Mouse (Mus musculus): Measurements from ENCODE around the gene Palm2. TPM values are rescaled to one million over a fixed set of nuclear protein-coding genes. Genes with fewer than 3 reads are reported as not detected.

The Palm2 gene
- polyA plus RNA-seq, 1 experiment from 2014 or later, result 2.7 TPM

DNA sequence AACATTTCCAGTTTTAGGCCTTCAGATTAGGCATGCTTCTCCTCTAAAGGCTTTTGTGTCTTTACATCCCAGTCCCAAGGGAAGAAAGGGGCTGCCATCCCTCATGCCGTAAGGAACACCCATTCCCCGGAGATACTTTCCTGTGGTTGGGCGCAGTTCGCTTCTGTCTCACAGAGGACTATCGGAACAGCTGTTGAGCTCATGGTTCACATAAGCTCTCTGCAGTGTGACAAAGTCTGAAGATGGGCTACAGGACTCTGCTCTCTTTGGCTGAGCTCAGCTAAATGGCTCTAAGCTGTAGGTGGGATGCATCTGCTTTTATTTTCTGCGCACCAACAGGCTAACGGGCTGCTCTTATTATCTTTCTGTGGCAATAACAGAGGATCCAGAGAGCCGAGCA is 217.5 kb downstream of the Palm2 start:
- Histone ChIP-seq H3K4me1 (ENCODE audit: control insufficient read depth, insufficient read depth, low read length) (no peaks in the 10 kb centered on the region), H3K27ac (ENCODE audit: low read length) (no peak overlapping the region), H3K27me3 (replicated peaks; ENCODE audit: control insufficient read depth, insufficient read depth, low read length) (no peaks in the 10 kb centered on the region), H3K36me3 (ENCODE audit: control insufficient read depth, insufficient read depth, low read length) (no peaks in the 10 kb centered on the region), H3K4me2 (ENCODE audit: low read depth, low read length) (no peak overlapping the region), H3K9ac (ENCODE audit: low read depth, low read length) (no peak overlapping the region), H3K4me3 (ENCODE audit: low read length) (no peak overlapping the region), H3K9me3 (ENCODE audit: control insufficient read depth, low read length) (no peaks in the 10 kb centered on the region)
- WGBS, result 86% methylated on average over 8 of the region's 8 CpGs
- ATAC-seq, result no peak

DNA sequence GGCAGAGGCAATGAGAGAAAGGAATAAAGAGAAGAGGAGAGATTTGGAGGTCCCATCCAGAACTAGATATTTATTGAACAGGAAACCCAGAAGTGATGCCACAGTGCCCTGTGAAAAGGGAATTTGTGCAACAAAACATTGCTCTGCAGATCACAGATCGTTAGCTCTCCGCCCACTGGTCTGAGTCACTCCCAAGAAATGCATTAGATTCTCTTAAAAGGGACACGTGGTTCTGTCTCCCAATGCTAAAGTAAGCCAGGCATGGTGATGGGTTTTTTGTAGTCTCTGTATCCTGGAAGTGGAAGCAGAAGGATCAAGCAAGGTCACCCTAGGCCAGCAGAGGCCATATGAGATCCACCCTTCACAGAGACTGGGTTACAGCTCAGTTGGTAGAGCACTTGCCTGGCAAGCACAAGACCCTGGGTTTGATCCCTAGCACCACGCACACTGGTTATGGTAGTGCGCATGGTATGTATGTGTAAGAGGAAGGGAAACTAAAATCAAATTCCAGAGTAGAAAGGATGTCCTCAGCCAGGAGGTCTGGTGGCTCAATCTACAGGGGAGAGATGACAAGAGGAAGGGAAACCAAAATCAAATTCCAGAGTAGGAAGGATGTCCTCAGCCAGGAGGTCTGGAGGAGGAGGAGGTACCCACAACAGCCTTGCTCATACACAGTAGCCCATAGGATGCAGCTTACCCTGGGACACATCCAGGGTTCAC is 218.3 kb downstream of the Palm2 start:
- Histone ChIP-seq H3K27ac (ENCODE audit: low read length) (no peak overlapping the region), H3K9me3 (ENCODE audit: control insufficient read depth, low read length) (no peaks in the 10 kb centered on the region), H3K9ac (ENCODE audit: low read depth, low read length) (no peak overlapping the region), H3K4me2 (ENCODE audit: low read depth, low read length) (no peak overlapping the region), H3K27me3 (replicated peaks; ENCODE audit: control insufficient read depth, insufficient read depth, low read length) (no peaks in the 10 kb centered on the region), H3K36me3 (ENCODE audit: control insufficient read depth, insufficient read depth, low read length) (no peaks in the 10 kb centered on the region), H3K4me1 (ENCODE audit: control insufficient read depth, insufficient read depth, low read length) (no peaks in the 10 kb centered on the region), H3K4me3 (ENCODE audit: low read length) (no peak overlapping the region)
- ATAC-seq, result no peak
- 78% methylated on average over 5 of the region's 5 CpGs for WGBS

DNA sequence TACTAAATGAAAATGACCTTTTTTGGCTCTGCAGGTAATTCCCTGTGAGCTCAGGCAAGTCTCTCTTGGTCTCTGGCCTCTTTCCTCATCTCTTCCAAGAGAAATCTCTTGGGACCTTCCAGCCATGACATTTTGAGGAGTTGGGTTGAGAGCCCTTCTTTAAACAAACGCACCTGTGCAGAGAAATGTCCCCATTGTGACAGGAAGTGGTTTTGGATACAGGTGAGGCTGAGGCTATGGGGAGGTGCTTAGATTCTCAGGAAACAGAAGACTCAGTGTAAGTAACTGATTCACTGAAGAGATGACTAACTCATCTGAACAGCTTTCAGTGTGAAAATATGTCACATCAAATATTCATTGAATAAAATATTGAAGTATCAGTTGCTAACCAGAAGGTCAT is 221.9 kb downstream of the Palm2 start:
- H3K4me1 ChIP-seq (ENCODE audit: control insufficient read depth, insufficient read depth, low read length), result peaks cover 6% of the 10 kb centered on the region; the same call in 1 of the 2 replicates
- no peak for ATAC-seq
- no peaks in the 10 kb centered on the region for H3K9me3 ChIP-seq (ENCODE audit: control insufficient read depth, low read length)
- no peak overlapping the region for H3K9ac ChIP-seq (ENCODE audit: low read depth, low read length)
- H3K4me2 ChIP-seq (ENCODE audit: low read depth, low read length), result no peak overlapping the region
- no peaks in the 10 kb centered on the region for H3K27me3 ChIP-seq (replicated peaks; ENCODE audit: control insufficient read depth, insufficient read depth, low read length)
- no peak overlapping the region for H3K4me3 ChIP-seq (ENCODE audit: low read length)
- WGBS, result 70% methylated on average over 1 of the region's 1 CpGs
- no peak overlapping the region for H3K27ac ChIP-seq (ENCODE audit: low read length)
- H3K36me3 ChIP-seq (ENCODE audit: control insufficient read depth, insufficient read depth, low read length), result no peaks in the 10 kb centered on the region

DNA sequence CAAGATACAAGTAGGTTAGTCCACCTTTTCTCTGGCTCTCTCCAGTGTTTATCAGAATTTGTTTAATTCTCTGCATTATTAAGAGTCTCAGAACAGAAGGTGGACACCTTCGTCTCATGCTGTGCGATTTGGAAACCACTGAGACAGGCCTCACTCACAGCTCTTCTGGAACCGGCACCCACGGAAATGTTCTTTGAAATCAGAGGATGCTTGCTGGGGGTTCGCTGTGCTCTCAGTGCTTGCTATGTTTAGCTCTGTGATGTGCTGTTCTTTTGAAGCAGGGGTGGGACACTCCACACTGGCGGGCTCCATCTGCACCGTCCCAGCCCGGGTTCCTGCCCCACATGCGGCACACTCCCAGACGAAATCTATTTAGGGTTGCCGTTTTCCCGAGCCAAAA is 222.3 kb downstream of the Palm2 start:
- 94% methylated on average over 12 of the region's 12 CpGs for WGBS
- Histone ChIP-seq H3K4me1 (ENCODE audit: control insufficient read depth, insufficient read depth, low read length) (peaks cover 6% of the 10 kb centered on the region; the same call in 1 of the 2 replicates), H3K9me3 (ENCODE audit: control insufficient read depth, low read length) (no peaks in the 10 kb centered on the region), H3K4me2 (ENCODE audit: low read depth, low read length) (no peak overlapping the region), H3K27ac (ENCODE audit: low read length) (no peak overlapping the region), H3K4me3 (ENCODE audit: low read length) (no peak overlapping the region), H3K27me3 (replicated peaks; ENCODE audit: control insufficient read depth, insufficient read depth, low read length) (no peaks in the 10 kb centered on the region), H3K36me3 (ENCODE audit: control insufficient read depth, insufficient read depth, low read length) (no peaks in the 10 kb centered on the region), H3K9ac (ENCODE audit: low read depth, low read length) (no peak overlapping the region)
- ATAC-seq, result no peak

DNA sequence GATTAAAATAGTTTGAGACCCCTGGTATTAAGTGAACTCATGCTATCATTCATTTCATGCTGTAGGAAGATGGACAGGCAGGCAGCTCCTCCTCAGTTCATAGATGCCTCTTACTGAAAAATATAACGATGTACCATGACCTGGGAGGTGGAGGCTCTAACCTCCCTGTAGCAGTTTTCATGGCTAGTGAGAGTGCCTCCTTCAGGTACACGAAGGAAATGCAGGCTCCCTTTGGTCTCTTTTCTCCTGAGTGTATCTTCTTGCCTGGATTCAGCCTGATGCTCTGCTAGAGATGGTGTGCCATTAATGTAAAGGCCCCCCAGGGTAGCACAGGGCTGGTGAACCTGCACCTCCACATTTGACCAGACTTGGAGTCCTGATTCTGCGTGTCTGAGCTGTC is 222.8 kb downstream of the Palm2 start:
- 87% methylated on average over 3 of the region's 3 CpGs for WGBS
- H3K36me3 ChIP-seq (ENCODE audit: control insufficient read depth, insufficient read depth, low read length), result no peaks in the 10 kb centered on the region
- H3K4me1 ChIP-seq (ENCODE audit: control insufficient read depth, insufficient read depth, low read length), result peaks cover 6% of the 10 kb centered on the region; the same call in 1 of the 2 replicates
- no peak overlapping the region for H3K27ac ChIP-seq (ENCODE audit: low read length)
- no peak for ATAC-seq
- H3K27me3 ChIP-seq (replicated peaks; ENCODE audit: control insufficient read depth, insufficient read depth, low read length), result no peaks in the 10 kb centered on the region
- H3K4me3 ChIP-seq (ENCODE audit: low read length), result no peak overlapping the region
- no peaks in the 10 kb centered on the region for H3K9me3 ChIP-seq (ENCODE audit: control insufficient read depth, low read length)
- H3K4me2 ChIP-seq (ENCODE audit: low read depth, low read length), result no peak overlapping the region
- H3K9ac ChIP-seq (ENCODE audit: low read depth, low read length), result no peak overlapping the region

DNA sequence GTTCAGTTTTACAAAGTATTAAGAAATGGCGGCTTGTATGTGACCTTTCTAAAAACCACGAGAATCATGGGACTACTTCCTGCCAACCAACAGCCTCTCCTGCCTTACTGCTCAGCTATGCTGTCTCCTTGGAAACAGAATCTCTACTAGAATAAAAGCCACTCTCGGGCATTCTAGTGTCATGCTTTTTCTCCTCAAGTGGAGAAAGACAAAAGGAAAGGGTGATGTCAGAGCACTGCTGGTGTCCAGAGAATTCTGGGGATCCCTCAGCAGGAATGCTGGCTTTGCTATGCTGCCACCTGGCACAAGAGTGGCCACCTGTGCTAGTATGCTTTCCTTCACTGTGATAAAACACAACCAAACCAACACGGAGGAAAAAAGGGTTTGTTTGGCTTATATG is 226.4 kb downstream of the Palm2 start:
- Histone ChIP-seq H3K27ac (ENCODE audit: low read length) (no peak overlapping the region), H3K9ac (ENCODE audit: low read depth, low read length) (no peak overlapping the region), H3K9me3 (ENCODE audit: control insufficient read depth, low read length) (no peaks in the 10 kb centered on the region), H3K4me1 (ENCODE audit: control insufficient read depth, insufficient read depth, low read length) (peaks cover 6% of the 10 kb centered on the region; the same call in 1 of the 2 replicates), H3K4me3 (ENCODE audit: low read length) (no peak overlapping the region), H3K36me3 (ENCODE audit: control insufficient read depth, insufficient read depth, low read length) (no peaks in the 10 kb centered on the region), H3K4me2 (ENCODE audit: low read depth, low read length) (no peak overlapping the region), H3K27me3 (replicated peaks; ENCODE audit: control insufficient read depth, insufficient read depth, low read length) (no peaks in the 10 kb centered on the region)
- ATAC-seq, result no peak
- 33% methylated on average over 4 of the region's 4 CpGs for WGBS

DNA sequence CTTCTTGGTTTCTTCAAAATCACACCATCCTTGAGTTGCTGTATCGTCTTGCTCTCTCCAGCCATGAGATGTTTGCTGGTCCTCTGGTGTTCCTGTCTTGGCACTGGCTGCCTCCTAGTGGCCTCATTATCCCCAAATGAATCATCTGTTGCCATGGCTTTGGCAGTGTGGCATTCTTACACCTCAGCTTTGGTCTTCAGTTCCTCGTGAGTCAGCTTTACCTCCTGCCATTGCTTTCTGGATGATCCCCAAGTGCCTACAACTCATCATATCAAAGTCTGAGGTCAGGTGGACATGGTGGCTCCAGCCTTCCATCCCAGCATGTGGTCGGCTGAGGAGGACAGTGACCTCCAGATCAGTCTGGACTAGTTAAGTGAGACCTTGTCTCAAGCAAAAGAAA is 232.1 kb downstream of the Palm2 start:
- H3K4me3 ChIP-seq (ENCODE audit: low read length), result no peak overlapping the region
- H3K4me2 ChIP-seq (ENCODE audit: low read depth, low read length), result no peak overlapping the region
- no peaks in the 10 kb centered on the region for H3K27me3 ChIP-seq (replicated peaks; ENCODE audit: control insufficient read depth, insufficient read depth, low read length)
- no peaks in the 10 kb centered on the region for H3K36me3 ChIP-seq (ENCODE audit: control insufficient read depth, insufficient read depth, low read length)
- WGBS, result 80% methylated on average over 3 of the region's 3 CpGs
- no peaks in the 10 kb centered on the region; the same call in 1 of the 2 replicates for H3K4me1 ChIP-seq (ENCODE audit: control insufficient read depth, insufficient read depth, low read length)
- no peak overlapping the region for H3K27ac ChIP-seq (ENCODE audit: low read length)
- H3K9me3 ChIP-seq (ENCODE audit: control insufficient read depth, low read length), result no peaks in the 10 kb centered on the region
- no peak overlapping the region for H3K9ac ChIP-seq (ENCODE audit: low read depth, low read length)
- no peak for ATAC-seq

DNA sequence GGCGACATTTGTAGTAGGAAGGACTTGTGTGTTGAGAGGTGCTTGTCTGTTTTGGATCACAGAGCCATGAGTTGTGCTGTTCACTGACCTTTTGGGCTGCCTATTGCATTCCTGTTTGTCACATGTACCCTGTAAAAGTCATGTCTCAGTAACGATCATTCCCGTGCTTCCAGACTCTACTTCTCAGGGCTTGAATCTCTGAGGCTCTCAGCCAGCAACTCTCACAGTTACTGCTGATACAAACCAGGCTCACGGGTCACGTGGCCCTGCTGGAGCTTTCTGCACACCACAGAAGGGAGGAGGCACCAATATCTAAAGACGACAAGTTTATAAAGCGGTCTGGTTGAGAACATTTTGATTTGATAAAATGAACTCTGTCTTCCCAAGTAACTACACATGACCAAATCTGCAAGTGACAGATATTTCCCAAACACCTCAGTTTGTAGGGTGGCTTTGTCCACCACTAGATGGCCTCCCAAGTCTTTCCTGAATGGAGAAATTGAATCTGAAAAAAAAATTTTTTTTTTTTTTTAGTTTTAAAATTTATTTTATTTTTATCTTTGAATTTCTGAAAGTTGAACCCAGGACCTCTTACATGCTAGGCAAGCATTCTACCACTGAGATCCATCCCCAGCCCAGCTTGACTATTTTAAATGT is 236.9 kb downstream of the Palm2 start:
- ATAC-seq, result peak; percentile 44; the same call in 1 of the 2 replicates
- no peaks in the 10 kb centered on the region for H3K27me3 ChIP-seq (replicated peaks; ENCODE audit: control insufficient read depth, insufficient read depth, low read length)

DNA sequence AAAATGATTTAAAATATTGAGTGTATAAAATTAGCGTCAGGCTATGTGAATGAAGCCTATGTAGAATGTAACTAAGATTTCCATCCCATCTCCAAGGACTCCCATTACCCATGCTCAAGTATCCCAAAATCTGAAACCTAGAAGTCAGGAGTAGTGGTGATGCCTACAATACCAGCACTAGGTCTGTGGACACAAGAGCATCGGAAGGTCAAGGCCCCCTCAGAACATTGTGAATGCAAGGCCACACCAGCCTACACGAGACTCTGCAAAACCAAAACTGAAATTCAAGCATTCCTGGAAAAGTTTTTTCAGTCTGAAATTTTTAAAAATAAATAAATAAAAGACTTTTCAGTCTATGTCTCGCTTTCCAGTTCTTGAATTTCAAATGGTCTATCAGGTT is 238.5 kb downstream of the Palm2 start:
- Histone ChIP-seq H3K9ac (ENCODE audit: low read depth, low read length) (no peak overlapping the region), H3K27ac (ENCODE audit: low read length) (no peak overlapping the region), H3K4me2 (ENCODE audit: low read depth, low read length) (no peak overlapping the region), H3K9me3 (ENCODE audit: control insufficient read depth, low read length) (no peaks in the 10 kb centered on the region), H3K4me3 (ENCODE audit: low read length) (no peak overlapping the region), H3K36me3 (ENCODE audit: control insufficient read depth, insufficient read depth, low read length) (no peaks in the 10 kb centered on the region), H3K4me1 (ENCODE audit: control insufficient read depth, insufficient read depth, low read length) (peaks cover 11% of the 10 kb centered on the region), H3K27me3 (replicated peaks; ENCODE audit: control insufficient read depth, insufficient read depth, low read length) (no peaks in the 10 kb centered on the region)
- WGBS, result 79% methylated on average over 4 of the region's 4 CpGs
- ATAC-seq, result no peak

More for the DNA sequence above, 236.9 kb downstream of the Palm2 start:
- Histone ChIP-seq H3K9ac (ENCODE audit: low read depth, low read length) (no peak overlapping the region), H3K4me2 (ENCODE audit: low read depth, low read length) (no peak overlapping the region), H3K27ac (ENCODE audit: low read length) (no peak overlapping the region), H3K4me1 (ENCODE audit: control insufficient read depth, insufficient read depth, low read length) (peaks cover 11% of the 10 kb centered on the region), H3K36me3 (ENCODE audit: control insufficient read depth, insufficient read depth, low read length) (no peaks in the 10 kb centered on the region), H3K4me3 (ENCODE audit: low read length) (no peak overlapping the region), H3K9me3 (ENCODE audit: control insufficient read depth, low read length) (no peaks in the 10 kb centered on the region)
- 39% methylated on average over 7 of the region's 7 CpGs for WGBS

Data from intestine, embryonic 16.5 days (tissue).